Mouse (Mus musculus) CD4-positive, CD25-positive, alpha-beta regulatory T cell, adult 2 months (primary cell): Measurements from ENCODE around the gene Lgi1.

Source experiments
- DNase-seq: peaks from one replicate; pipeline ENCODE4 v3.0.0-alpha.2; 2012; ENCODE audit warnings: low read depth, low spot score

Gene Lgi1

GRCm38 (mm10) chr19:38261351-38261750, 3.0 kb upstream of the Lgi1 start:
- DNase-seq = no peak

- peak; percentile 6 for DNase-seq
Observed at GRCm38 (mm10) chr19:38263829-38264504, 369 bp upstream of the Lgi1 start.

GRCm38 (mm10) chr19:38265767-38266166, 1.4 kb downstream of the Lgi1 start:
- no peak for DNase-seq

DNA sequence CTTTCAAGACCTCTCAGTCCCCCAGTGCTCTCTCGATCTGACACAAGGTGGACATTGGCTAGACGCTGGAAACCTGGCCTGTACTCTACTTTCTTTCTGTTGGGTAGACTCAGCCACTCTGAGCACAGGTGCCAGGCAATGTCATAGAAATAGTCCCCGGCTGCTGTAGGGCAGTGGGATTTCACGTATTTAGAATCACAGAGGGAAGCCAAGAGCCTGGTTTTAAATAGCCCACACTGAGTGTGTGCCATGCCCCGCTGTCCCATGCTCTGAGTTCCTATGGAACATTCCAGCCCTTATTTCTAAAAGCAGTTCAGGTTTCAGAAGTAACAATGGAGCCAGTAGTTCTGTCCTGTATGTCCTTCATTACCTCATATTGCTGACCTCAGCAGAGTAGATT, 3.1 kb downstream of the Lgi1 start:
- no peak for DNase-seq

GRCm38 (mm10) chr19:38271071-38271470, 6.7 kb downstream of the Lgi1 start:
- no peak for DNase-seq

DNA sequence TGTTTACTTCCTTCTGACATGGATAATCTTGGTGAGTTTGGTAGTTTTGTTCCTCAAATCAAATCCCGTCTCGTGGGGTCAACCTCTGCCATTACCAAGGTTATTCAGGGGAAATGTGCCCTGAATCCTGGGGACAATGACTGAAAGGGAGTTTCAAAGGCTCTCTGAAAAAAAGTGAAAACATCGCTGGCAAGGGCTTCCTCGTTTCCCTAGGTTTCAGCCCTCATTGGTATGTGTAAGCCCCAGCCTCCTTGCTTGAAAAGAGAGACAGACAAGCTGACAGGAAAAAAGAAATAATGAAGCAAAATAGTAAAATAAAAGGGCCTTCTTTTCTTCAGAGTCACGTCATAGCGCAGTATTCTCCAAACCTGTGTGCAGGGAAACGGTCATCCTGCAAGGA, 9.5 kb downstream of the Lgi1 start:
- no peak for DNase-seq

GRCm38 (mm10) chr19:38274747-38275421, 10.5 kb downstream of the Lgi1 start:
- DNase-seq = no peak

GRCm38 (mm10) chr19:38276226-38276625, 11.9 kb downstream of the Lgi1 start:
- no peak for DNase-seq

DNA sequence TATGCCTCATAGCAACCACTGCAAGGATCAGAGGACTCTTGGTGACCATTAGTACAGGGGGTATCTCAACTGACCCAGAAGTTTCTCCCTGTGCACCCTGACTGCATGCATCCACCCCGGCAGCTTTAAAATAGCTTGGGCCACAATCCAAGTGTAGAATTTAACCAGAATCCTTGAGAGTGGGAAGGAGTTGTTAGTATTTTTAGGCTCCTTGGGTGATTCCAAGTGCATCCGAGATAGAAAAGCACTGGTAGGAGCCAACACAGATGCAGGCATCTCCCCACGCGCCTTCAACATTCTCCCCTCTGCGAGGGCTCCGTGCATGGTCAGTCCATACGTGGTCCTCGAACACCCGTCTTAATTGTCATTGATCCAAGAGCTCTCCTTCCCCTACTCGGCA, 15.9 kb downstream of the Lgi1 start:
- no peak for DNase-seq

- no peak for DNase-seq
Observed at GRCm38 (mm10) chr19:38282407-38282806, 18.1 kb downstream of the Lgi1 start.

DNA sequence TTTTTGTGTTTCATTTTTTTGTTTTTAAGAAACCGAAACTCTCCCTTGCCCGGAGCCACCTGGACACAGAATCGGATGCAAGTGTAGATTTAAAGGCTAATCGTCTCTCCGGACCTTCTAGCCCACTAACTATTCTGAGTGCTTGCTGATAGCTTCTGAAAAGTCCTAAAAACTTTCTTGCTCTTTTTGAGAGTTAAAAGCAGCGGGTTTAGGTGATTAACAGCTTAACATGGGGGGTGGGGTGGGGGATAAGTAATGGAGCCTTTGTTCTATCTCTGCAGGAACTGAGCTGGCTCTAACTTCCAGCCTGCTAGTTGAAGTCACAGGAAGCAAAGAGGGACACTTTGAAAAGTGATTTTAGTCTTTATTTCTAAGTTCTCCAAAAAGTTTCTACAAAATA, 24.2 kb downstream of the Lgi1 start:
- DNase-seq = no peak

DNA sequence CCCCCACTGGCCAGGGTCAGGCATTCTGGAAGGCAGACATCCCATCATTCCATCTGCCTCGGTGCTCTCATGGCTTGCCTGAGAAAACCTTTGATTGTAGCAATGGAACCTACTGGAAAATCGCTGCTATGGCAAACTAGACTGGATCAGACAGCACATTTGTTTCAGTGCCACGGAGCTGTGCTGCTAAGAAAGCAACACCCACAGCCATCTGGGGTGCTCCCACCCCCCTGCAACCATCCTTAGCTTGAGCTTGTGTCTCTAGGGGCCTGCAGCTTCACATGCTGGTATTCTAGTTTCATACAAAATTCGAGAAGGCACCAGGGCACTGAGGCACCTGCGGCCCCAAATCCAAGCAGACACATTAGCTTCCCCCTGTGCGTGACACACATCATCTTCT, 27.1 kb downstream of the Lgi1 start:
- DNase-seq = no peak

DNA sequence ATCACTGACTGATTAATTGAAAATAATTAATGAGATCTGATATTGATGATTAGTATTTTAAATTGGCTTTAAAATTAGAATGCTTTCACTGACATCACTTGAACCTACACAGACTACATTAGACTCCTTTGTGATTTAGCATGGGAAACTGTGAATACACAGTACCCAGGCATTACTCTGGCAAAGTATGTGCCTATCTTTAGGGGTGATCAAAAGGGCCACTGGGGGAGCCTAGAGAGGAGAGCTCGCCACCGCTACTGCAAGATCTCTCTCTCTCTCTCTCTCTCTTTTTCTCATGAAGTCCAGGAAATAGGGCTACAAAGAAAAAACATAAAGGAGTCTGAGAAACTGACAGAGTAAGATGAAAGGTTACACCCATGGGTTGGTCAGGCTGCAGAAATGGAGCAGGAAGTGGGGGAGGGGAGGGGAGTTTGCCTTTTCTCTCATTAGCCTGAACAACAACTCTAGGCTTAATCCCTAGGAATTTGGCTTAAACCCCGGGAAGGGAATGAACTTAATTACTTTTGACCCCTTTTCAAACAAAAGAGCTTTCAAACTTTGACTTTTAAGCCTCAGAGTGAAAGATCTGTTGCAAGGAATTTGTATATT, 33.8 kb downstream of the Lgi1 start:
- DNase-seq = peak; percentile 64

DNA sequence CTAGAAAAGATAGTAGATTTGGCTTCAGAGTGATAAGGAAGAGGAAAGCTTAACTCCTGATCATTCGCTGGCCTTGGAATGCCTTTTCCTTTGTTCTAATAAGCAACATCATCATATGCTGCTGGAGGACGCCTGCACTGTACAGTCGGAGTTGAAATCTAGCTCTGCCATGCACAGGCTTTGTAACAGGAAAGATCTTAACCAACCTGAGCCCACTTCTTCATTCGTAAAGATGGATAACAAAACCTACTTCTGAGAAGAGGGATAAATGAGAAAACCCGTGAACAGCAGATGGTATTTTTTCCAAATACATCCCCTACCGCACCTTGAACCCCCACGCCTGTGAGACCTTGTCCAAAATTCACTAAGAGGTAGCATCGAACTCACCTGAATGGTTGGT, 43.8 kb downstream of the Lgi1 start:
- DNase-seq = no peak

DNA sequence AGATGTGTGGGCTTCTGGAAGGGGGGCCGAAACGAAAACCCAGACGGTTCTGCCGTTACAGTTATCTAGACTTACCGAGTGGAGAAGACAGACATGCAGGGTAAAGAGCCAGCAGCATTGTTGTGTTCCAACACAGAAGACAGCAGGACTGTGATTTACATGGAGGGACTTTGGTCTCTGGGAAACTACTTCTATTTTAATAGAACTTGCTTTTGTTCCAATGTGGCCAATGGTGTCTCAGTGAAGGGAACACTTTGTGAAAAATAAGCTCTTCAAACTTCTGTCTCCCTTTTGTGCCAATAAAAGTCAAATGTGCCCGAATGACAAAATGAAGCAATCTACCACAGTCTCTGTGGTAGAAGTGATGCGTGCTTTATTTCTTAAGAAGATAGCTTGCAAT, 50.8 kb downstream of the Lgi1 start:
- no peak for DNase-seq

- DNase-seq = no peak
Observed at GRCm38 (mm10) chr19:38316602-38317313, 52.4 kb downstream of the Lgi1 start.

DNA sequence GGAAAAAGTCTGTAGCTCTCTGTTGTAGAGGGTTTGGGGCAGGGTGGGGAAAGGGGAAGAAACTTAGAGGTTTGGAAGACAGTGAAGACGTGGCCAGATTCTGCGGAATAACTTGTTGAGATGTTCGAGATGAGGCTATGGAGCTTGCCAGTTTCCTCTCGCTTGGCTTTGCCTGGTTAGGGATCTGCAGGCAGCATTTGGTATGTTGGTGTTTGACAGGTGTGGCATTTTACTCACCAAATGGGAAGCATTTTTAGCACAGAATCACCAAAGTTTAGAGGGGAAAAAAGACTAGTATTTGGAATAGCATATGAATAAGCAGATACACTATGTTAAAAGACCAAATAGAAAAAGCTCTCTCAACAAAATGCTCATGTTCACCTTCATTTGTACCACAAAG, 54.0 kb downstream of the Lgi1 start:
- DNase-seq = no peak

- no peak for DNase-seq
Observed at GRCm38 (mm10) chr19:38319168-38319567, 54.8 kb downstream of the Lgi1 start.

DNA sequence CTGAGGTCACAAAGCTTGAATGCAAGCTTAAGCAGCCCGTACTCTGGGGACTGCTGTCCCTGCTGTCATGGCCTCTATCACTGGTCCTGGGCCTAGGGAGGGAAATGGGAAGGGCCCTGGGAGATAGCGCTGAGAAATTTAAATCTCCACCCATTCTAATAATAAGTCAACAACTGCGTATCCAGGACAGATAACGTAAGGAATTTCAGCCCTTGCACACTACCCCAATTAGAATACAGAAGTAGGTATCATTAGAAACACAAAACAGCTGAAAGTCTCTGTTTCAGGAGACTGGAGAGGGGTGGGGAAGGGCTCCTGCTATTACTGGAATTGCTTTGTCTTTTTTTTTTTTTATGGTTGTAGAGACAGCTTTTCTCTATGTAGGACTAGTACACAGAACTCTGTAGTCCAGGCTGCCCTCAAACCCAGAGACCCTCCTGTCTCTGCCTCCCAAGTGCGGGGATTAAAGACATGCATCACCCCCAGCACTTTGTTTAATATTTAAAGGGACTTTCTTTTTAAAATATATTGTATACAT, 56.4 kb downstream of the Lgi1 start:
- DNase-seq = no peak

GRCm38 (mm10) chr19:38323726-38324125, 59.4 kb downstream of the Lgi1 start:
- peak; percentile 4 for DNase-seq

DNA sequence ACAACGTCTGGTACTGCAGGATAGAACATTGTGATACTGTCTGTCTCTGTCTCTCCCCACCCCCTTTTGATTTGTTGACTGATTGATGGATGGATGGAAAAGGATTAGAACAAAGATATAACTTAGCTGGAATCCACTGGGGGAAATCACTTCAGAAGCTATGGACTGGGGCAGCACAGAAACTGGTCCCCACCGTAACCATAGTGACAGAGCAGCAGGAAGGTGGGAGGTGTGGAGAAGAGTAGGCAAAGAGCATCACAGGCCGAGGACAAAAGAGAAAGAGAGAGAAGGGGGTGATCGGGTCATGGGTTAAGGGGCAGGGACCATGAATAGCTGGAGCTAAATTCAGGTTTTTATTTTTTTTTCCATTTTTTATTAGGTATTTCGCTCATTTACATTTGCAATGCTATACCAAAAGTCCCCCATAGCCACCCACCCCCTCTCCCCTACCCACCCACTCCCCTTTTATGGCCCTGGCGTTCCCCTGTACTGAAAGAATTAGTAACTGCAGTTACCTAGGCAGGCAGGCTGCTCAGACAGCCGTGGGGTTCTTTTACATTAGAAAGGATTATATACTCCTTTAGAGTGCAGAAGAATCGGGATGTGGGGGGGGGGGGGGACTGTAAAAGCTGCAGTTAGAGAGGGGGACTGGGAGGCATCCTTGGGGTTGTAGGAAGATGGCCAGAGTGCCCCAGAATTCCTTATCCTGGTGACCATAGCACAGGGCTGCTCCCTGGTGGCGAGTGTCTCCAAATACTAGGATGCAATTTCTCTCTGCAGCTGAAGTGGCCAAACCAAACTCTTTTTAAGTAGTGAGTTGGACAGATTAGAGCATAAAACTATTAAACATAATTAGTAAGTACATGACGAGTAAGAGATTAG, 60.1 kb downstream of the Lgi1 start:
- peak; percentile 21 for DNase-seq
